Mouse (Mus musculus) ES-Bruce4 (cell line): Measurements from ENCODE around the gene Susd4.

ENCODE experiments used
- CTCF ChIP-seq: IDR thresholded peaks from one replicate; pipeline ENCODE4 v1.8.1; 2011; ENCODE audit warnings: low read depth, low read length
- EP300 ChIP-seq: IDR thresholded peaks from 2 replicates; pipeline ENCODE4 v1.6.1; 2011; ENCODE audit warnings: low read depth, low read length; ENCODE audit not compliant: insufficient read depth
- POLR2A ChIP-seq: IDR thresholded peaks from one replicate; pipeline ENCODE4 v1.8.1; 2011; ENCODE audit warnings: low read length; ENCODE audit not compliant: insufficient read depth

GRCm38 (mm10) chr1:182935469-182935868, 171.8 kb downstream of the Susd4 start:
- TF ChIP-seq CTCF (no peak), POLR2A (no peak), EP300 (no peak)
